Mouse (Mus musculus) olfactory bulb, adult 2 months (tissue): Measurements from ENCODE around the gene Aspg.

Experiments
- CTCF ChIP-seq: fragments of 200-500 bp; IDR thresholded peaks from 2 replicates; pipeline ENCODE4 v1.5.1; 2012; ENCODE audit warnings: low read depth, mild to moderate bottlenecking, low read length, moderate library complexity; ENCODE audit not compliant: insufficient read depth
- POLR2A ChIP-seq: fragments of 200-500 bp; IDR thresholded peaks from 2 replicates; pipeline ENCODE4 v1.6.1; 2012; ENCODE audit warnings: mild to moderate bottlenecking, low read depth, low read length, moderate library complexity; ENCODE audit not compliant: insufficient read depth

- TF ChIP-seq CTCF = no peak
- TF ChIP-seq POLR2A = no peak
Measured at GRCm38 (mm10) chr12:112111323-112111722, 4.8 kb downstream of the Aspg start.
